Mouse (Mus musculus) myocyte (in vitro differentiated cells): ENCODE results near the gene Zkscan5.

ENCODE experiments used
- MAX ChIP-seq: IDR thresholded peaks from one replicate; pipeline ENCODE4 v1.6.1; 2011; ENCODE audit warnings: low read depth, mild to moderate bottlenecking, control low read depth
- MYOG ChIP-seq, 3 experiments: IDR thresholded peaks; one replicate each; pipeline ENCODE4 v1.6.1; 2011; ENCODE audit warnings: control low read depth in 2 of 3, low read depth in 2 of 3, mild to moderate bottlenecking in 2 of 3; ENCODE audit not compliant: insufficient read length in 2 of 3, control insufficient read depth in 1 of 3, insufficient read depth in 1 of 3
- POLR2A ChIP-seq: IDR thresholded peaks from one replicate; pipeline ENCODE4 v1.6.1; 2011; ENCODE audit warnings: low read depth, mild to moderate bottlenecking, control low read depth, moderate library complexity; ENCODE audit not compliant: insufficient read length
- POLR2AphosphoS2 ChIP-seq: IDR thresholded peaks from one replicate; pipeline ENCODE4 v1.6.1; 2011; ENCODE audit warnings: low read depth, control low read depth; ENCODE audit not compliant: insufficient read length

DNA sequence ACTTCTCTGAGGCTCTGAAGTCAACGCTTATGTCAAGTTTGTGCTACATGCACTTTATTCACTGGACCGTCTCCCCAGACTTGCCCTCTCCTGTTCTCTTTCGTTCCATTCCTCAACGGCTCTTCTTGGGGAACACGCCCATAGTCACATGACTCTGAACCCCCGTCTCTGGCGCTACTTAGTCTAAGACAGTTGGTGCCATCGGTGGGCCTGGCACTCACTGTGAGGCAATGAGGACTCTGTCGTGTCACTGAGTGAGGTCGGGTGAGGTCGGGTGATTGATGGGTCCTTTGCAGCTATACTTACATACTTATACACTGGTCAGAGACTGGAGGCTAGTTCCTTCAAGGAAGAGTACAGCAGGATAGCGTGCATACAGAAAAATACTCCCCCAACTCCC is 19.0 kb downstream of the Zkscan5 start:
- TF ChIP-seq POLR2A (no peak), MYOG (IDR thresholded peaks at IDR 0.05; ENCODE audit: control insufficient read depth in 1 of 3, insufficient read depth in 1 of 3, insufficient read length in 2 of 3, low read depth in 2 of 3) (no peak), MAX (no peak), POLR2AphosphoS2 (no peak)
